Mouse (Mus musculus) CH12.LX (cell line): ENCODE results near the gene Tnrc6b. TPM values are rescaled to one million over a fixed set of nuclear protein-coding genes. Genes with fewer than 3 reads are reported as not detected.

Experiments
- DNase-seq: peaks from one replicate; pipeline ENCODE4 v3.0.0-alpha.2; 2013; ENCODE audit errors: extremely low read depth
- H3K27ac ChIP-seq: 2 replicates; pipeline ENCODE4 v1.5.1; 2012; ENCODE audit warnings: low read depth, mild to moderate bottlenecking, control low read depth, moderate library complexity; ENCODE audit not compliant: insufficient read depth
- H3K27me3 ChIP-seq: replicated peaks from 2 replicates; pipeline ENCODE3; 2012; ENCODE audit warnings: inconsistent platforms
- H3K36me3 ChIP-seq, 2 experiments: replicated peaks in 1 of 2; 2 replicates each; pipeline versions ENCODE3 to v1.6.1; 2012; ENCODE audit warnings: inconsistent platforms in 1 of 2, low read length in 1 of 2, mild to moderate bottlenecking in 1 of 2, mixed read lengths in 1 of 2, moderate library complexity in 1 of 2; ENCODE audit not compliant: control insufficient read depth in 1 of 2, insufficient read depth in 1 of 2
- H3K4me1 ChIP-seq, 2 experiments: 2 replicates each; pipeline ENCODE4 v1.6.1; 2012; ENCODE audit warnings: inconsistent platforms in 1 of 2, moderate library complexity in 1 of 2; ENCODE audit not compliant: insufficient read depth in 2 of 2, control insufficient read depth in 1 of 2
- H3K4me2 ChIP-seq: 2 replicates; pipeline ENCODE4 v1.6.1; 2012; ENCODE audit warnings: low read depth, mild to moderate bottlenecking, control low read depth; ENCODE audit not compliant: poor library complexity, insufficient read depth, severe bottlenecking
- H3K4me3 ChIP-seq, 3 experiments: fragments of 150-350 bp in 1 of 3; sonication (generic) in 1 of 3; replicated peaks in 1 of 3; 2 replicates each; pipeline versions ENCODE3 to v1.5.1; 2011 to 2012; ENCODE audit warnings: low read depth in 2 of 3, low read length in 2 of 3, mild to moderate bottlenecking in 2 of 3, moderate library complexity in 2 of 3, control low read depth in 1 of 3, improper control_type of control experiment in 1 of 3, inconsistent platforms in 1 of 3, mixed read lengths in 1 of 3; ENCODE audit not compliant: poor library complexity in 1 of 3
- H3K79me2 ChIP-seq: replicated peaks from 2 replicates; pipeline ENCODE4 v1.6.1; 2012; ENCODE audit warnings: mild to moderate bottlenecking, moderate library complexity; ENCODE audit not compliant: control insufficient read depth, poor library complexity, insufficient read depth, severe bottlenecking; ENCODE audit errors: extremely low read depth
- H3K9ac ChIP-seq: 2 replicates; pipeline ENCODE4 v1.6.1; 2012; ENCODE audit warnings: low read depth, mild to moderate bottlenecking, control low read depth, moderate library complexity; ENCODE audit not compliant: insufficient read depth
- H3K9me3 ChIP-seq: replicated peaks from 2 replicates; pipeline ENCODE3; 2012; ENCODE audit warnings: low read length, inconsistent platforms, mixed read lengths
- CHD1 ChIP-seq: IDR thresholded peaks from 2 replicates; pipeline ENCODE4 v1.6.1; 2012; ENCODE audit warnings: low read depth, low read length, improper control_type of control experiment, inconsistent platforms
- CTCF ChIP-seq, 2 experiments: IDR thresholded peaks in 1 of 2; conservative IDR thresholded peaks in 1 of 2; 2 replicates each; pipeline ENCODE4 v1.5.1; 2011 to 2012; ENCODE audit warnings: low read depth in 2 of 2, low read length in 2 of 2, improper control_type of control experiment in 1 of 2, inconsistent platforms in 1 of 2, mild to moderate bottlenecking in 1 of 2, moderate library complexity in 1 of 2
- E2F4 ChIP-seq: IDR thresholded peaks from 2 replicates; pipeline ENCODE4 v1.6.1; 2011; ENCODE audit warnings: low read depth, low read length, improper control_type of control experiment; ENCODE audit not compliant: insufficient replicate concordance
- HCFC1 ChIP-seq: IDR thresholded peaks from 2 replicates; pipeline ENCODE4 v1.6.1; 2012; ENCODE audit warnings: low read depth, mild to moderate bottlenecking, inconsistent platforms, low read length, improper control_type of control experiment
- IRF4 ChIP-seq: IDR thresholded peaks from 2 replicates; pipeline ENCODE4 v1.6.1; 2014; ENCODE audit warnings: low read depth, mild to moderate bottlenecking, inconsistent platforms, low read length, improper control_type of control experiment
- JUN ChIP-seq: IDR thresholded peaks from 2 replicates; pipeline ENCODE4 v1.6.1; 2011; ENCODE audit warnings: low read depth, mild to moderate bottlenecking, low read length, improper control_type of control experiment, moderate library complexity; ENCODE audit not compliant: insufficient read depth
- JUND ChIP-seq: conservative IDR thresholded peaks from 2 replicates; pipeline ENCODE4 v1.6.1; 2011; ENCODE audit warnings: low read depth, low read length, improper control_type of control experiment
- KAT2A ChIP-seq: IDR thresholded peaks from 2 replicates; pipeline ENCODE4 v1.6.1; 2012; ENCODE audit warnings: low read length, improper control_type of control experiment, inconsistent platforms; ENCODE audit not compliant: insufficient replicate concordance
- MAFK ChIP-seq: IDR thresholded peaks from 2 replicates; pipeline ENCODE4 v1.6.1; 2011; ENCODE audit warnings: low read length, improper control_type of control experiment; ENCODE audit not compliant: insufficient replicate concordance
- MAZ ChIP-seq: IDR thresholded peaks from 2 replicates; pipeline ENCODE4 v1.6.1; 2012; ENCODE audit warnings: low read depth, mild to moderate bottlenecking, inconsistent platforms, low read length, improper control_type of control experiment, moderate library complexity
- MEF2A ChIP-seq: IDR thresholded peaks from 2 replicates; pipeline ENCODE4 v1.6.1; 2014; ENCODE audit warnings: low read depth, mild to moderate bottlenecking, inconsistent platforms, low read length, improper control_type of control experiment, borderline replicate concordance
- MXI1 ChIP-seq: IDR thresholded peaks from 2 replicates; pipeline ENCODE4 v1.6.1; 2011; ENCODE audit warnings: mild to moderate bottlenecking, low read depth, low read length, improper control_type of control experiment
- NELFE ChIP-seq: IDR thresholded peaks from 2 replicates; pipeline ENCODE4 v1.6.1; 2011; ENCODE audit warnings: low read depth, low read length, improper control_type of control experiment
- PAX5 ChIP-seq: IDR thresholded peaks from 2 replicates; pipeline ENCODE4 v1.6.1; 2012; ENCODE audit warnings: low read length, inconsistent platforms, mixed read lengths
- POLR2A ChIP-seq: IDR thresholded peaks from 2 replicates; pipeline ENCODE4 v1.6.1; 2011; ENCODE audit warnings: low read depth, mild to moderate bottlenecking, improper control_type of control experiment, low read length
- POLR2AphosphoS2 ChIP-seq: IDR thresholded peaks from 2 replicates; pipeline ENCODE4 v1.6.1; 2011; ENCODE audit warnings: low read depth, low read length, improper control_type of control experiment
- RCOR1 ChIP-seq: conservative IDR thresholded peaks from 2 replicates; pipeline ENCODE4 v1.6.1; 2012; ENCODE audit warnings: low read depth, mild to moderate bottlenecking, inconsistent platforms, low read length, improper control_type of control experiment
- SIN3A ChIP-seq: IDR thresholded peaks from 2 replicates; pipeline ENCODE4 v1.6.1; 2012; ENCODE audit warnings: low read length, improper control_type of control experiment, inconsistent platforms
- SMC3 ChIP-seq: IDR thresholded peaks from 2 replicates; pipeline ENCODE4 v1.6.1; 2011; ENCODE audit warnings: low read depth, low read length, improper control_type of control experiment
- TBP ChIP-seq: conservative IDR thresholded peaks from 2 replicates; pipeline ENCODE4 v1.6.1; 2011; ENCODE audit warnings: low read depth, low read length, improper control_type of control experiment
- TCF12 ChIP-seq: IDR thresholded peaks from 2 replicates; pipeline ENCODE4 v1.6.1; 2014; ENCODE audit warnings: low read depth, mild to moderate bottlenecking, inconsistent platforms, low read length, improper control_type of control experiment
- USF1 ChIP-seq: IDR thresholded peaks from 2 replicates; pipeline ENCODE4 v1.6.1; 2014; ENCODE audit warnings: low read depth, mild to moderate bottlenecking, inconsistent platforms, low read length, improper control_type of control experiment
- USF2 ChIP-seq: conservative IDR thresholded peaks from 2 replicates; pipeline ENCODE4 v1.6.1; 2011; ENCODE audit warnings: low read depth, low read length, improper control_type of control experiment
- dilution Hi-C: fragments of 300-500 bp; cut with MboI; formaldehyde crosslinking; loops from 2 replicates; pipeline ENCODE4 v1.14.3; 2020; ENCODE audit warnings: low sequenced_read_pairs; ENCODE audit not compliant: extremely low pct_unique_long_range_greater_than_20kb, extremely low pct_ligation_motif_present
- in situ Hi-C: fragments of 300-500 bp; cut with MboI; formaldehyde crosslinking; loops from 3 replicates; pipeline ENCODE4 v1.14.3; 2019; ENCODE audit warnings: low sequenced_read_pairs, low pct_ligation_motif_present, low pct_unique_long_range_greater_than_20kb, mixed read lengths
- polyA plus RNA-seq: library from polyadenylated mRNA; unstranded; fragments of >175 nt; gene quantifications from 2 replicates; pipeline ENCODE4 v1.2.1, GENCODE M21; 2012; ENCODE audit warnings: low read depth; ENCODE audit not compliant: insufficient read length
- total RNA-seq, 2 experiments: library from RNA; depleted of rRNA; stranded (reverse); fragments of 300-350 nt in 1 of 2; fragments of >200 nt in 1 of 2; gene quantifications; 2 replicates each; pipeline ENCODE4 v1.2.3; 2012 to 2014

Gene Tnrc6b
- total and polyA plus RNA-seq, 3 experiments: 6.0 to 17.1 (median 16.1) TPM

GRCm38 (mm10) chr15:80814792-80815191 is 103.7 kb downstream of the Tnrc6b start:
- H3K36me3 ChIP-seq: peaks cover 0 to 25% of the 10 kb centered on the region in 2 experiments
- H3K9ac ChIP-seq: no peak overlapping the region
- H3K79me2 ChIP-seq: peaks cover 86% of the 10 kb centered on the region
- H3K4me3 ChIP-seq: no peak overlapping the region
- in situ Hi-C loops: no loop called here
- no peaks in the 10 kb centered on the region for H3K27me3 ChIP-seq
- dilution Hi-C loops: no loop called here
- DNase-seq: no peak
- H3K27ac ChIP-seq: no peak overlapping the region
- peaks cover 0 to 66% of the 10 kb centered on the region in 2 experiments; a peak in 2 of 4 replicates for H3K4me1 ChIP-seq
- no peak for TF ChIP-seq RCOR1
- no peak for TF ChIP-seq POLR2AphosphoS2
- TF ChIP-seq SIN3A: no peak
- no peaks in the 10 kb centered on the region for H3K9me3 ChIP-seq
- no peak overlapping the region for H3K4me2 ChIP-seq

GRCm38 (mm10) chr15:80822276-80822675 is 111.2 kb downstream of the Tnrc6b start:
- Histone ChIP-seq H3K36me3 (peaks cover 11 to 62% of the 10 kb centered on the region in 2 experiments), H3K9ac (no peak overlapping the region), H3K4me1 (peaks cover 0 to 26% of the 10 kb centered on the region in 2 experiments; a peak in 2 of 4 replicates), H3K4me2 (no peak overlapping the region), H3K4me3 (no peak overlapping the region), H3K27me3 (no peaks in the 10 kb centered on the region), H3K27ac (no peak overlapping the region), H3K79me2 (peaks cover 72% of the 10 kb centered on the region), H3K9me3 (no peaks in the 10 kb centered on the region)
- in situ Hi-C loops (no loop called here), dilution Hi-C loops (no loop called here)
- TF ChIP-seq HCFC1 (no peak), SIN3A (no peak)
- no peak for DNase-seq

- Histone ChIP-seq H3K9me3 (no peaks in the 10 kb centered on the region), H3K9ac (no peak overlapping the region), H3K27me3 (no peaks in the 10 kb centered on the region), H3K36me3 (peaks cover 9 to 44% of the 10 kb centered on the region in 2 experiments), H3K4me1 (peaks cover 6 to 46% of the 10 kb centered on the region in 2 experiments; a peak in 3 of 4 replicates), H3K27ac (no peak overlapping the region), H3K79me2 (peaks cover 81% of the 10 kb centered on the region)
- in situ Hi-C loops (no loop called here), dilution Hi-C loops (no loop called here)
- no peak for DNase-seq
- TF ChIP-seq MAZ (no peak), KAT2A (no peak), USF1 (no peak), CHD1 (no peak), POLR2A (no peak), SMC3 (no peak), JUND (no peak), CTCF (conservative IDR thresholded peaks at IDR 0.05 in 1 of 2, IDR thresholded peaks at IDR 0.05 in 1 of 2; ENCODE audit: low read depth in 2 of 2, low read length in 2 of 2) (no peak), POLR2AphosphoS2 (no peak), MEF2A (no peak), MXI1 (no peak), MAFK (no peak), TCF12 (no peak), E2F4 (no peak), IRF4 (no peak), JUN (no peak), USF2 (no peak), TBP (no peak), NELFE (no peak), PAX5 (no peak)
- TF ChIP-seq, all 38 proteins: peak for 0
- Histone ChIP-seq H3K4me2 (no peak overlapping the region), H3K4me3 (no peak overlapping the region)
Observed at GRCm38 (mm10) chr15:80831170-80831569, 120.1 kb downstream of the Tnrc6b start.
